Mouse (Mus musculus) megakaryocyte, embryonic 14.5 days (primary cell): ENCODE results near the gene Med28.

Source experiments
- FLI1 ChIP-seq: IDR thresholded peaks from 2 replicates; pipeline ENCODE4 v1.6.1; 2012; ENCODE audit warnings: low read length, inconsistent platforms, mixed read lengths
- GATA1 ChIP-seq: IDR thresholded peaks from 3 replicates; pipeline ENCODE4 v1.6.1; 2012; ENCODE audit warnings: mixed read lengths, low read length, inconsistent platforms, borderline replicate concordance

DNA sequence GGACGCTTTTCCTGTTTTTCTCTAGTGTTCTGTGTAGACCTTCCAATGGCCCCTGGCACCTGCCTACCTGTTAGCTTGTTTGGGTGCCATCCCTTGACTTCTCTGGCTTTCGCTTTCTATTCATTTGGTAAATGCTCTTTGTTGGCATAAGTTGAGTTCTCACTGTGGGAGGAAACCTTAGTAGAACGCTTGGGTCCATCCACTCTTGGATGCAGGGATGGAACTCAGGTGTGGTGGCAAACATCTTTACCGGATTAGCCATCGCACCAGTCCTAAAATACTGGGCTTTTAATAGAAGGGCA lies 731 bp downstream of the Med28 start:
- TF ChIP-seq GATA1 (no peak), FLI1 (no peak)
